Mouse (Mus musculus): ENCODE measurements around the gene Cacna1c.

Cacna1c gene

GRCm38 (mm10) chr6:119104246-119104645, 92.0 kb downstream of the Cacna1c start:
- in situ Hi-C loops (cut with MboI; ENCODE audit: low sequenced_read_pairs) = no loop called here

DNA sequence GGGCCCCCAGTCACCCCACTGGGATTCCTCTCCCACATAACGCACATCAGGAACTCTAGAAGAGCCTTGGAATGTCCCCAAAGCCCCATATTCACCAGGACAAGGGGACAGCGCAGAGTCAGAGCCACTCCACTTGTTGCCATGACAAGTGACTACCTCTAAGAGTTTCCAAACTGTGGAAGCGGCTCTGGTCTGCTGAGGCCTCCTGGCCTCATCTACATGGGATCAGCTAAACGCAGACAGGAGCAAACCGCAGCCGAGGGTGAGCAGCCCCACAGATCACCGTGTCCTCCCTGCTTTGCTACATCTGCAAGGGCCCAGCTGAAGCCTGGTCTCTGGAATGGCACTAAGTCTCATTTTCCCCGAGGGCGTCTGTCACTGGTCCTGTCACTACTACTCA, 93.3 kb downstream of the Cacna1c start:
- in situ Hi-C loops (cut with MboI; ENCODE audit: low sequenced_read_pairs) = no loop called here

- in situ Hi-C loops (cut with MboI; ENCODE audit: low sequenced_read_pairs) = no loop called here
Measured at GRCm38 (mm10) chr6:119099333-119099732, 96.9 kb downstream of the Cacna1c start.

DNA sequence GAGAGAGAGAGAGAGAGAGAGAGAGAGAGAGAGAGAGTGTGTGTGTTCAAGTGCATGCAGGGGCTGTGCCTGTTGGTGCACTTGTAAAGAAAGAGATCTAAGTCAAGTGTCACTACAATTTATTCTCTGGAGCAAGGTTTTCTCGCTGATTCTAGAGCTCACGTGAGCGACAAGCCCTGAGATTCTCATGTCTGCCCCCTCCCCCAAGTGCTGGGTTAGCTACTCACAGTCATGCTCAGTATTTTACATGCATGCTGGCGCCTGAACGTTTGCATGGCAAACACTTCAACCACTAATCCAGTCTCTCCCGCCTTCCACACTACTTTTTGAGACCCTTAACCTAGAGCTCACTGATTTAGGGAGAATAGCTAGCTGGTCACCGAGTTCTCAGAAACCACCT, 99.7 kb downstream of the Cacna1c start:
- in situ Hi-C loops (cut with MboI; ENCODE audit: low sequenced_read_pairs) = no loop called here

DNA sequence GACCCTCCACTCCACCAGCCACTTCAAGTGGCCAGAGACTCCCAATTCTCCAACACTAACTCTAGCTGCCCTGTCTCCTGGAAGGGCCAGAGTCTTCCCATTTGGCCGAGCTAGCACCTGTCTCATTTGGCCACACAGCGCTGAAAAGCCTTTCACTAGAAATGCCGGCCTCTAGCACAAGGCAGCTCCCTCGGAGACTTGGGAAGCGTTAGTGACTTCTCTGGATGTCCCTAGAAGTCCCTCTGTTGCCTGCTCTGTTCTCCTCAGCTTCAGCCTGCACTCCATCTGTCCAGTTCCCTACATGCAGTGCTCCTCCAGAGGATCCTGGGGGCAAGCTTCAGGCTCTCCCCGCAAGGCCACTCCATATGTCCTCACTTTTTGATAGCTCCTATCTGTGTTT, 101.1 kb downstream of the Cacna1c start:
- in situ Hi-C loops (cut with MboI; ENCODE audit: low sequenced_read_pairs) = no loop called here

DNA sequence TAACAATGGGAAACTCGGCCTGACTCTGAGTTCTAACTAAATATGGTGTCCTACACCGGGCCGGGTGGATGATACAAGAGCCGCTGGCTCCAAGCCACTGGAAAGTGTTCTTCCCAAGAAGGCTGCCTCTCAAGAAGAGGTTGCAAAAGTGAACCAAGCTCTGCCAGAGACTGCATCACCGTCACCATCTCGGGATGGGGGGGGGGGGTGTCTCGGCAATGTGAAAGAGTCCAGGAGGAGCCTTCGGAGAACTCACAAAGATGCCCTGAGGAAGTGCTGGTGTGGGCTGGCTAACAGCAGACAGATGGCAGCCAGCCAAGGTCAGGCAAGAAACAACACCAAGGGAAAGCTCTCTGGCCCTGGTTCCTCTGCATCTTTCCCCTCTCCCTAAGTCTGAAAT, 107.0 kb downstream of the Cacna1c start:
- in situ Hi-C loops (cut with MboI; ENCODE audit: low sequenced_read_pairs) = no loop called here

- in situ Hi-C loops (cut with MboI; ENCODE audit: low sequenced_read_pairs) = no loop called here
Measured at GRCm38 (mm10) chr6:119088381-119088780, 107.8 kb downstream of the Cacna1c start.

GRCm38 (mm10) chr6:119087919-119088318, 108.3 kb downstream of the Cacna1c start:
- in situ Hi-C loops (cut with MboI; ENCODE audit: low sequenced_read_pairs) = no loop called here

GRCm38 (mm10) chr6:119085789-119086188, 110.4 kb downstream of the Cacna1c start:
- in situ Hi-C loops (cut with MboI; ENCODE audit: low sequenced_read_pairs) = no loop called here

GRCm38 (mm10) chr6:119084532-119084931, 111.7 kb downstream of the Cacna1c start:
- in situ Hi-C loops (cut with MboI; ENCODE audit: low sequenced_read_pairs) = no loop called here

GRCm38 (mm10) chr6:119083559-119083958, 112.7 kb downstream of the Cacna1c start:
- in situ Hi-C loops (cut with MboI; ENCODE audit: low sequenced_read_pairs) = no loop called here

GRCm38 (mm10) chr6:119082662-119083061, 113.6 kb downstream of the Cacna1c start:
- in situ Hi-C loops (cut with MboI; ENCODE audit: low sequenced_read_pairs) = no loop called here

DNA sequence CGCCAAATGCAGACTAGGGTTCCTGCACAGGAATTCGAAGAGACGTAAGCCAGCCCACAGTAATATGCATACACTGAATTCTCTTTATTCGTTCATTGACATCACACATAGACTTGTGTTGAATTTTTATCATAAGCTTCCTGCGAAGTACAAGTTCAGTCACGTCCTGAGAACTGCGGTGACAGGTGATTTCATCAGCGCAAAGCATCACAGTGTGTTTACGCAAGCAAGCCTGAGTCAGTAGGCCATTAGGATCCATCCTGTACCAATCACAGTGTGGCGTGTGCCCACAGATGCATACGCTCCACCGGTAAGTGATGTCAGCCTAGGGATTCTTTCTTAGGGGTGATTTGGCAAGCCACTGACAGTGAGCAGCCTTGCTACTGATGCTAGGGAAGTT, 114.6 kb downstream of the Cacna1c start:
- in situ Hi-C loops (cut with MboI; ENCODE audit: low sequenced_read_pairs) = no loop called here

- in situ Hi-C loops (cut with MboI; ENCODE audit: low sequenced_read_pairs) = no loop called here
Measured at GRCm38 (mm10) chr6:119079626-119080025, 116.6 kb downstream of the Cacna1c start.

DNA sequence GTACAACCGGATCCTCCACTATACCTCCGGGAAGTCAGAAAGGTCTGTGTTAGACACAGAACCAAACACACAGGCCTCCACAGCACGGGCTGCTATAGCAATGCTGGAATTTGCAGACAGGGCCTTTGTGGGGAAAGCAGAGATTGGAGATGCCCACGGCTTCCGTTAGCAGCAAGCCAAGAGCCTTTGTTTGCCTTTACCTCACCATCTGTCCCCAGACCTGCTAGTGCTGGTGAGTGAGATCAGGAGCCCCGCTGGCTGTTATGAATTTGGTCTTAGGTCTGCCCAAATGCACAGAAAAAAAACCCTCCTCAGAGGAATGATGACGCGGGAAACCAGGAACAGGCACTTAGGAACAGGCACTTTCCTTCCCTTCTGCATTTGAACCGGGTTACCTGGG, 117.3 kb downstream of the Cacna1c start:
- in situ Hi-C loops (cut with MboI; ENCODE audit: low sequenced_read_pairs) = no loop called here

DNA sequence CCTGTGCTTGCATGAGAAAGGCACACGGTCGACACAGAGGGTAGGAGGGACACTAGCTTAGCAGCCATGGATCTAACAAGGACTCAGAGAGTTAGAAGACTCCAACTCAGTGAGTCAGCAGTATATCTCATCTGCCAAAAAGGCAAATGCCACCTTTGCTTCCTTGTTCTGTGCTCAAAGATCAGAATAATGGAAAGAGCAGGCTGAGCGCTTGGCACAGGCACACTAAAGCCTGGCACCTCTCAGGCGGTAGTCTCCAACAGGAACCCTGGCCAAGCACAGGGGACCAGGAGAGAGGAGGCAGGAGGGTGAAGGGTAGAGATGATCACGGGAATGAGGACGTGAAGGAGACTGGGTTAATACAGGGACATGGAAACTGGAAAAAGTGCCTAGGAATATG, 119.0 kb downstream of the Cacna1c start:
- in situ Hi-C loops (cut with MboI; ENCODE audit: low sequenced_read_pairs) = no loop called here

DNA sequence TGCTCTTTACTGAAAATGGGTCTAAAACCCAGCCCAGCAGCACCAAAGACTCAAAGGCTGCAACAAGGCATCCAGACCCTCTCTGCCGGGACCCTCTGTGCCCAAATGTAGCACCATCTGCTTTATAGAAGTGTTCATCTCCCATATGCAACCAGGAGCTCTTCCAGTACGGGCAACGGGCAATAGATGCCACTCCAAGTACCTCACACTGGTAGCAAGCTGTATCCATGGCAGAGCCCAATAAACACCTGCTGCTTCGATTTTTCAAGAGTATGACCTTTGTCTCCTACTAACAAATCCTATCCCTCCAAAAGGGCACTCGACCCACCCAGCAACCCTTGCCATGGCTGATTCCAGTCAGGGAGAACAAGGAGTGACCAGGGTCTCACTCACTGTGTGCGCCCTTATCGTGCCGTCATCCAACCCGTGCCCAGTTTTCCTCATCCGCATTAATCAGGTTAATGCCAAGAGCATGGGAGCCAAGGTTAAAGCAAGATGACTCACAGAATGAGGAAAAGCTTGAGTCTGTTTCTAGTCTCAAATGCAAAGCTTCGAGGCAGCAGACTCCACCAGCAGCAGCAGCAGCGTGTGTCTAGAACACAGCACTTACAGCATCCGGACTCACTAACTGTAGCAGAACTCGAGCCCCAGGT, 122.7 kb downstream of the Cacna1c start:
- in situ Hi-C loops (cut with MboI; ENCODE audit: low sequenced_read_pairs) = no loop called here

- in situ Hi-C loops (cut with MboI; ENCODE audit: low sequenced_read_pairs) = no loop called here
Measured at GRCm38 (mm10) chr6:119072772-119073171, 123.4 kb downstream of the Cacna1c start.

- in situ Hi-C loops (cut with MboI; ENCODE audit: low sequenced_read_pairs) = no loop called here
Measured at GRCm38 (mm10) chr6:119070771-119071170, 125.4 kb downstream of the Cacna1c start.

GRCm38 (mm10) chr6:119070351-119070750, 125.9 kb downstream of the Cacna1c start:
- in situ Hi-C loops (cut with MboI; ENCODE audit: low sequenced_read_pairs) = no loop called here

GRCm38 (mm10) chr6:119069145-119069544, 127.1 kb downstream of the Cacna1c start:
- in situ Hi-C loops (cut with MboI; ENCODE audit: low sequenced_read_pairs) = no loop called here

GRCm38 (mm10) chr6:119068650-119069049, 127.6 kb downstream of the Cacna1c start:
- in situ Hi-C loops (cut with MboI; ENCODE audit: low sequenced_read_pairs) = no loop called here

DNA sequence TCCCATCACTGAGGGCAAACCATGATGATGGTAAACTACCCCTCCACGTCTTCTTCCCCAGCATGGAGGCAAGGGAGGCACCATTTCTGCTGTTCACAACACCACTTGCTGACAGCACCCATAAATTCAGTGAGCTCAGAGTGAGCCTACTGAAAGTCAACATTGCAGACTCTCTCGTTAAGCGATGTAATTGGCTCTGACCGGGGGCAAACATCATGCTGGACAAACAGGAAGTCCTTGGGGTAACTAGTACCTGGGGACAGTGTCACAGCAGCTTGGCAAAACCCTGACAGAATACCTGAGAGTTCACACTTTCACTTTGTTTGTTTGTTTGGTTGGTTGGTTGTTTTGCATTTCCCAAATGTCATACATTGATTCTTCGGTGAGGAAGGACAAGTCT, 131.3 kb downstream of the Cacna1c start:
- in situ Hi-C loops (cut with MboI; ENCODE audit: low sequenced_read_pairs) = no loop called here
